Mouse (Mus musculus) embryonic facial prominence, embryonic 14.5 days (tissue): Measurements from ENCODE around the gene Cmpk1. TPM values are rescaled to one million over a fixed set of nuclear protein-coding genes. Genes with fewer than 3 reads are reported as not detected.

Source experiments
- ATAC-seq: fragments of 200-750 bp; cut with Nextera tagmentation; 2 replicates; pipeline ENCODE4 v1.8.0; 2017; ENCODE audit warnings: low read depth, moderate number of reproducible peaks, moderate TSS enrichment
- DNase-seq: peaks from one replicate; pipeline ENCODE4 v3.0.0-alpha.2; 2015; ENCODE audit warnings: low spot score
- H3K27ac ChIP-seq: fragments of 300-500 bp; sonication (generic); replicated peaks from 2 replicates; pipeline ENCODE4 v1.5.1; 2014; ENCODE audit warnings: low read depth, mild to moderate bottlenecking, low read length, moderate library complexity
- H3K27me3 ChIP-seq: fragments of 300-500 bp; sonication (generic); replicated peaks from 2 replicates; pipeline ENCODE4 v1.6.1; 2014; ENCODE audit warnings: low read length; ENCODE audit not compliant: control insufficient read depth, insufficient read depth
- H3K36me3 ChIP-seq: fragments of 300-500 bp; sonication (generic); 2 replicates; pipeline ENCODE4 v1.6.1; 2014; ENCODE audit warnings: low read length, mixed read lengths; ENCODE audit not compliant: control insufficient read depth, insufficient read depth
- H3K4me1 ChIP-seq: fragments of 300-500 bp; sonication (generic); 2 replicates; pipeline ENCODE4 v1.6.1; 2014; ENCODE audit warnings: antibody characterized with exemption, low read length; ENCODE audit not compliant: control insufficient read depth, insufficient read depth
- H3K4me2 ChIP-seq: fragments of 300-500 bp; sonication (generic); 2 replicates; pipeline ENCODE4 v1.6.1; 2014; ENCODE audit warnings: low read depth, mild to moderate bottlenecking, low read length, moderate library complexity, mixed read lengths
- H3K4me3 ChIP-seq: fragments of 300-500 bp; sonication (generic); 2 replicates; pipeline ENCODE4 v1.5.1; 2014; ENCODE audit warnings: low read depth, mild to moderate bottlenecking, low read length
- H3K9ac ChIP-seq: fragments of 300-500 bp; sonication (generic); 2 replicates; pipeline ENCODE4 v1.6.1; 2014; ENCODE audit warnings: low read depth, mild to moderate bottlenecking, low read length, moderate library complexity, mixed read lengths
- H3K9me3 ChIP-seq: fragments of 300-500 bp; sonication (generic); 2 replicates; pipeline ENCODE4 v1.6.1; 2016; ENCODE audit warnings: low read length; ENCODE audit not compliant: control insufficient read depth
- WGBS: fragments of 180-500 bp; shearing (Covaris S2); extraction: QIAGEN DNeasy Blood & Tissue Kit; methylation state at CpG from one replicate; pipeline ENCODE4 v1.1.7; 2014; 5-methylcytosine and 5-hydroxymethylcytosine counted together
- polyA plus RNA-seq: library from polyadenylated mRNA; unstranded; fragments of >200 nt; fragmentation: Nextera tagmentation; extraction: Ambion mirVana; gene quantifications from 2 replicates; pipeline ENCODE4 v1.2.1, GENCODE M21; 2014

Cmpk1 gene
- polyA plus RNA-seq, 1 experiment from 2014 or later = 112 TPM

DNA sequence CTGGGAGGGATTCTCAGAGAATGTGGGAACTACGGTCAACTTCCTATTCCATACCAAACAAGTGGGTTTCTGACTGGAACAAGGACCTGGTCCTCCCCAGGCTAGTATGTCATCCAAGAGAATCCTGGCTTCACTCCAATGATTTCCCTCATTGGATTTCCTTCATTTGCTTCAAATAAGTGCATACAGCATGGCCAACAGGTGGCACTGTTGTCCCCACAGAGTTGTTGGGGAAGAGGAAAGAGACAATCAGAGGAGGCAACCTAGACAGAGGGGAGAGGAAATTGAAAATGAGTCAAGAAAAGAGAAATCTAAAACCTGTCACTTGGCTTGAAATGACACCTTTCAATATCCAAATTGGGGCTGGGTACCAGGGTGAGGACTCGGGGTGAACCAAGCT is 70.0 kb downstream of the Cmpk1 start:
- H3K27me3 ChIP-seq = peaks cover 70% of the 10 kb centered on the region
- no peak overlapping the region for H3K27ac ChIP-seq
- WGBS = 58% methylated on average over 2 of the region's 2 CpGs
- H3K9ac ChIP-seq = no peak overlapping the region
- H3K4me3 ChIP-seq = no peak overlapping the region
- H3K4me1 ChIP-seq = peaks cover 7% of the 10 kb centered on the region
- peak; percentile 80 for DNase-seq
- no peak for ATAC-seq
- no peaks in the 10 kb centered on the region for H3K36me3 ChIP-seq
- no peaks in the 10 kb centered on the region for H3K9me3 ChIP-seq
- H3K4me2 ChIP-seq = no peak overlapping the region

DNA sequence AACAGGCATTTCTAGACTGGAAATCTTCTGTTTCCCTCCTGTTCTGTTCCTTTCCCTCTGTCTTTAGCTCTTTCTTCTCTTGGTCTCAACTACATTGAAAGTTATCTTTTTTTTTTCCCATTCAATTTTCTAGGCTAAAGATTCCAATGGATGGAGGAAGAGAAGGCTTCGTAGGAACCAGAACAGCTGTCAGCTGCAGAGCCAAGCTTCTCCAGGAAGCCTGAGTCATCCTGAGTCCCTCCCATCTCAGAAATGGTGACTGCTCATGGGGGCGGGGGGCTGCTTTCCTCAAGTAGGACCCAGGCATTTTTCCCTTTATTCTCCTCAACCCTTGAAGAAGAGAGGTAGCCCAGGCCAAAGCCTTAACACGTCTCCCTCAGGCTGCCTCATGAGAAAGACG is 71.0 kb downstream of the Cmpk1 start:
- Histone ChIP-seq H3K4me3 (no peak overlapping the region), H3K27ac (no peak overlapping the region), H3K9ac (no peak overlapping the region), H3K36me3 (no peaks in the 10 kb centered on the region), H3K27me3 (peaks cover 74% of the 10 kb centered on the region), H3K4me2 (no peak overlapping the region), H3K9me3 (no peaks in the 10 kb centered on the region), H3K4me1 (peaks cover 7% of the 10 kb centered on the region)
- ATAC-seq (no peak), DNase-seq (no peak)
- 53% methylated on average over 4 of the region's 4 CpGs for whole genome bisulfite sequencing

DNA sequence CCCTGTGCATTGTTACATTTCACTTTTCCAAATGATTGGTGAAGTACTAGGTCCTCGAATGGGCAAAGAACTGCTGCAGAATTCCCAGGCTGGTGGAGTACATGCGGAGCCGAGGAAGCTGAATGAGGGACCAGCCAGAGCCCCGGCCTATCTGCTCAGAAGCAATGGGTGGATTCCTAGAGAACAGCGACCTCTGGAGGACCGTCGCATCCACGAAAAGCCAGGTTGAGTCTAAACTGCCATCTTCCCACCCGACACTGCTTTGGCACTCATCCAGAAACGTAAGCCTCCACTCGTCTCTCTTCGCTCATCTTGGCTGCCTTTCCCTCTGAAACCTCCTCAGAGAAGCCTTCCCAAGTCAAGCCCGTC is 73.5 kb downstream of the Cmpk1 start:
- peak overlapping the region; percentile 20; the same call in 1 of the 2 replicates for H3K4me3 ChIP-seq
- peak; percentile 78 for DNase-seq
- H3K27me3 ChIP-seq = peaks cover 90% of the 10 kb centered on the region
- H3K4me2 ChIP-seq = peak overlapping the region; percentile 23; the same call in 1 of the 2 replicates
- H3K36me3 ChIP-seq = no peaks in the 10 kb centered on the region
- H3K9me3 ChIP-seq = no peaks in the 10 kb centered on the region
- no peak overlapping the region for H3K27ac ChIP-seq
- H3K9ac ChIP-seq = no peak overlapping the region
- peaks cover 7% of the 10 kb centered on the region for H3K4me1 ChIP-seq
- WGBS = 2% methylated on average over 13 of the region's 13 CpGs
- 0 out of 2 replicates have a peak, but pooled peaks have one; percentile 24 for ATAC-seq

DNA sequence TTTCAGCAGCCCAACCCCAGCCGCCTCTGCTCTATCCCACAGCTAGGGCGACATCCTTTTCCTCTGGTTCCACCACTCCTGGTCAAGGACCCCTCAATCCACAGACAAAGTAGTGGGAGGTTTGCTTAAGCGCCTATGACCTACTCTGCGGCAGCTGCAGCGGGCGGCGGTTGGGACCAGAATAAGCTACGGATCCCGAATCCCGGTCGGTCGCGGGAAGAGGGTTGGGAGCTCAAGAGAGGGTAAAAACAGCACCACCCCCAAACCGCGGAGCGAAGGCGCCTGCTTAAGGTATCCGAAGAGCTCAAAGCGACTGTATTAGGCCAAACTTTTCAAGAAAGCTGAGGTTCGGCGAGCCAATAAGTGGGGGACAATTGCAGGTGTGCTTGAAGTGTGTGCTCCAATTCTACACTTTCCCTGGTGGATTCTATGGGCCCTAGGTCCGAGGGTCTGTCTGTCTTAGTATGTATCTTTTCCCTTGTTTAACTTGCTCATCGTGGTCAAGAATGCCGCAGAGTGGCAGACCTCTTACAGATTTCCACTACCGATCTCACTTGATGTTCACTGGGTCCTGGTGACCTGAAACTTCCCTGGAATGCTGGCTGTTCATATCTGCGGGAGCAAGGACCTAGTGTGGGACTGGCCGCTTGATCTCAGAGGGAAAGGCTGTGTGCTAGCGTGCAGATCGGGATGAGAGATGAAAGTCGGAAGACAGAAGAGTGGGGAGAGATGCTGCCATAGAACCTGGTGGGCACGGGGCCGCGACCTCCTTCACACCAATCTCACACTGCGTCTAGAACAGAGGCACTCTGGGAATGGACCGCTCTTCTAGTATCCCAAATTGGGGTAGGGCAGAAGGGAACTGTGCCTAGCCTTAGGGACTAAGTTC is 74.1 kb downstream of the Cmpk1 start:
- WGBS = 9% methylated on average over 33 of the region's 35 CpGs
- DNase-seq (no peak), ATAC-seq (no peak)

DNA sequence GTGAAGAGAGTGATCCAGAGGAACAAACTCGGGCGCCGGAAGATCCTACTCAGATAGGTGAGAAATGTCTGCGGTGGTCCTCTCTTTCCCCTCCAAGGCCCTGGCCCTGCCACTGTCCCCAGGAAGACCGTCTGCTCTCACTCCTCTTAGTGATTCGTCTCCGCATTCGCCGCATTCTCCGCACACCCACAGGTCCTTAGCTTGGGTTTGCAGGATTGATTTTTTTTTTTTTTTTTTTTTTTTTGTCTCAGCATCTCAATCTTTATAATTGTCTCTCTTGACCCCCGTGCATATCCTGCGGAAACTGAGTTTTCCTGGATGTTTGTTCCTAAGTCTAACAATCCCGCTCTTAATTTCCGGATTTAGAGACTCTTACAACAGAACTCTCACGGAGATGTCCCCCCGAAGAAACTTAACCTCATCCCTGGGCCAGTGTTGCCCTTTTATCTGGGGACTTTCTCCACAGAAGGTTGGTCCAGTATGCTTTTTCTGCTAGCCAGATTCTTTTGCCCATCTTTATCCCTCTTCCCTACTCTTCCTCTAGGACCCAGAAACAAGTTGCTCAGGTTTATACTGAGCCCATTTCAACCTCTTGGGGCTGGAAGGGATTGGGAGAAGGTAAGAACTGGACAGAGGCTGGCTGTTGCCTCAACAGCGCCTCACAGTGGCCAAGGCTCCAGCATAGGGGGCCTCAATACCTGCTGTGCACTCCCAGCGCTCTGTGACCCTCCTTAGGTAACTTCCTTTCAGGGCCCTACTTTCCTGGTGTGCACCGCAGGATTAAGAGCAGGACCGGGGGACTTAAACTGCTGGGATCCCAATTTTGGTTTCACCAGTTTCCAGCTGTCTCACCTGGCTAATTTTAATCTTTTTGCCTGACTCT is 77.2 kb downstream of the Cmpk1 start:
- Histone ChIP-seq H3K4me3 (peak overlapping the region; percentile 63), H3K9me3 (no peaks in the 10 kb centered on the region), H3K36me3 (no peaks in the 10 kb centered on the region), H3K27me3 (peaks cover 100% of the 10 kb centered on the region), H3K9ac (peak overlapping the region; percentile 71), H3K4me1 (peaks cover 7% of the 10 kb centered on the region), H3K4me2 (peak overlapping the region; percentile 85), H3K27ac (no peak overlapping the region)
- 3% methylated on average over 20 of the region's 20 CpGs for WGBS
- DNase-seq = no peak
- ATAC-seq = no peak

More for the DNA sequence above, 74.1 kb downstream of the Cmpk1 start:
- Histone ChIP-seq H3K27ac (no peak overlapping the region), H3K36me3 (no peaks in the 10 kb centered on the region), H3K9me3 (no peaks in the 10 kb centered on the region), H3K27me3 (peaks cover 96% of the 10 kb centered on the region), H3K9ac (no peak overlapping the region), H3K4me1 (peaks cover 7% of the 10 kb centered on the region), H3K4me3 (peak overlapping the region; percentile 20), H3K4me2 (peak overlapping the region; percentile 23)

Other genes starting within 250 kb of the Cmpk1 start
- not detected in 2 replicates for gene Gm12830, start 165.5 kb downstream of the Cmpk1 start, polyA plus RNA-seq
- 0.81 and 1.3 TPM in 2 replicates for gene Foxd2, start 78.4 kb downstream of the Cmpk1 start, polyA plus RNA-seq
- not detected in 2 replicates for gene Foxe3, start 61.2 kb downstream of the Cmpk1 start, polyA plus RNA-seq
- 11.8 and 14.1 TPM in 2 replicates for gene Stil, start 12.9 kb upstream of the Cmpk1 start, polyA plus RNA-seq
- gene Tal1, start 69.2 kb upstream of the Cmpk1 start, polyA plus RNA-seq = 1.3 and 1.6 TPM in 2 replicates
- gene Pdzk1ip1, start 101.5 kb upstream of the Cmpk1 start, polyA plus RNA-seq = 7.7 and 18.5 TPM in 2 replicates
- 0.48 and 0.84 TPM in 2 replicates for gene Cyp4x1, start 147.0 kb upstream of the Cmpk1 start, polyA plus RNA-seq